Mouse (Mus musculus): ENCODE measurements around the gene Olfr435.

GRCm38 (mm10) chr6:43198094-43198493 is 1.1 kb downstream of the Olfr435 start:
- no peak for TF ChIP-seq CTCF (IDR thresholded peaks at IDR 0.05; ENCODE audit: extremely low read depth, insufficient read depth, low read length)
- no peak for TF ChIP-seq POLR2A (IDR thresholded peaks at IDR 0.05; ENCODE audit: extremely low read depth, insufficient read depth, low read length)
